Mouse (Mus musculus) CH12.LX (cell line): Measurements from ENCODE around the gene Tmc5.

Experiments
- BHLHE40 ChIP-seq: IDR thresholded peaks from 2 replicates; pipeline ENCODE4 v1.6.1; 2011; ENCODE audit warnings: mild to moderate bottlenecking, low read depth, low read length, improper control_type of control experiment
- EP300 ChIP-seq: IDR thresholded peaks from 2 replicates; pipeline ENCODE4 v1.6.1; 2011; ENCODE audit warnings: low read length, improper control_type of control experiment
- HCFC1 ChIP-seq: IDR thresholded peaks from 2 replicates; pipeline ENCODE4 v1.6.1; 2012; ENCODE audit warnings: low read depth, mild to moderate bottlenecking, inconsistent platforms, low read length, improper control_type of control experiment
- MAZ ChIP-seq: IDR thresholded peaks from 2 replicates; pipeline ENCODE4 v1.6.1; 2012; ENCODE audit warnings: low read depth, mild to moderate bottlenecking, inconsistent platforms, low read length, improper control_type of control experiment, moderate library complexity
- POLR2A ChIP-seq: IDR thresholded peaks from 2 replicates; pipeline ENCODE4 v1.6.1; 2011; ENCODE audit warnings: low read depth, mild to moderate bottlenecking, improper control_type of control experiment, low read length
- SIN3A ChIP-seq: IDR thresholded peaks from 2 replicates; pipeline ENCODE4 v1.6.1; 2012; ENCODE audit warnings: low read length, improper control_type of control experiment, inconsistent platforms
- USF2 ChIP-seq: conservative IDR thresholded peaks from 2 replicates; pipeline ENCODE4 v1.6.1; 2011; ENCODE audit warnings: low read depth, low read length, improper control_type of control experiment
- ZMIZ1 ChIP-seq: IDR thresholded peaks from 2 replicates; pipeline ENCODE4 v1.6.1; 2012; ENCODE audit warnings: low read depth, mild to moderate bottlenecking, inconsistent platforms, low read length, improper control_type of control experiment

GRCm38 (mm10) chr7:118599954-118600631 is 3.0 kb downstream of the Tmc5 start:
- TF ChIP-seq SIN3A (no peak), BHLHE40 (no peak), USF2 (no peak), MAZ (no peak), EP300 (no peak), HCFC1 (no peak), POLR2A (no peak), ZMIZ1 (no peak)
